Mouse (Mus musculus): ENCODE measurements around the gene Mapk8ip1. TPM values are rescaled to one million over a fixed set of nuclear protein-coding genes. Genes with fewer than 3 reads are reported as not detected.

The Mapk8ip1 gene
- total RNA-seq, 4 experiments from 2014 or later, result 328 to 363 (median 345) TPM

DNA sequence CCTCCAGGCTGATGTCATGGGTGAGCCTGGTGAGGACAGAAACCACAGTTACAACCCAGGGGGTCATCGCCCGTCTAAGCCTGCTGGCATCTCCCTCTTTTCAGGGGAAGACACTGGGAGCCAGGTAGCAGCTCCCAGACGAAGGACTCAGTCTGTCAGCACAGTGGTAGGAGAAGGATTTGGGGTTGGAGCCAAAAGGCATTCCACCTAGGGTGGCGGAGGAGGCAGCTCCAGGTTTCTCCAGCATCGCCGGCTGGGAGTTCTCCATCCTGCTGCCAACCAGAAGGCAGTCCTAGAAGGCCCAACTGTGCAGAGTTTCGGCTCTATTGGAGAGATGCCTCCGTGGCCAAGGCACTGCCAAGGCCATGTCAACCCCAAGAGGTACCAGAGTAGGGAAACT, 9.9 kb downstream of the Mapk8ip1 start:
- peak in 1 of 2 experiments; percentile 73 for DNase-seq (ENCODE audit: low spot score in 2 of 2)

DNA sequence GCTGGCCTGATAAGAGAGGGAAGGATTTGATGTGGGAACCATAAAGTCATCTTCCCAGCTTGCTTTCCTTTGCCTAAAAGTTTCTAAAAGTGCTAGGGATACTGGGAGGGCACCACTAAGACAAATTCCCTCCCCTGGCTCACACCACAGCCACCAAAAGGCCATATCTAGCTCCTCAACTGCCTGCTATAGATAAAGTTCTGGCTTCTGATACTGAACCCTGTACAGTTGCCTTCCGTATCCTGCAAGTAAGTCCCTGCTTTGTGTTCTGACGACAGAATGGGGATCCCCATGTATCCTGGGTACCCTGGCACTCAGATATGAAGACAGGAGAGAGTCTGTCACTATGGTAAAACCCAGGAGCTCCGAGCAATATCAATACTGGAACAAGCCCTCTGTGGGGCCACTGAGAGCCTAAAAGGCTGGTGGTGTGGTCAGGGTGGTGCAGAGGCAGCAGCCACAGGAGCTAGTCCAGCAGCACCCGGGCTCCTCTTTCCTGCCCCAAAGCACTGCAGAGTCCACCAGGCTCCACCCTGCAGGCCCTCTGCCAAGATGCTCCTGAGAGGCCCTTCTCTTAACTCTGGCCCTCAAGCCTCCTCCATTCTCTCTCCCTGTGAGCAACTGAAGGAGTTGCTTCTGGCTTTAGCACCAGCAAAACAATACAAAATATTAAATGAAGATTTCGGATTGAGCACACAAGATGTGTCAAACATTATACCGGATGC, 10.7 kb downstream of the Mapk8ip1 start:
- no peak for DNase-seq (ENCODE audit: low spot score in 2 of 2)

- DNase-seq (ENCODE audit: low spot score in 2 of 2), result no peak
Observed at GRCm38 (mm10) chr2:92389645-92390044, 11.4 kb downstream of the Mapk8ip1 start.

- DNase-seq (ENCODE audit: low spot score in 2 of 2), result peak; percentile 84 to 98
Observed at GRCm38 (mm10) chr2:92388891-92389641, 12.0 kb downstream of the Mapk8ip1 start.

DNA sequence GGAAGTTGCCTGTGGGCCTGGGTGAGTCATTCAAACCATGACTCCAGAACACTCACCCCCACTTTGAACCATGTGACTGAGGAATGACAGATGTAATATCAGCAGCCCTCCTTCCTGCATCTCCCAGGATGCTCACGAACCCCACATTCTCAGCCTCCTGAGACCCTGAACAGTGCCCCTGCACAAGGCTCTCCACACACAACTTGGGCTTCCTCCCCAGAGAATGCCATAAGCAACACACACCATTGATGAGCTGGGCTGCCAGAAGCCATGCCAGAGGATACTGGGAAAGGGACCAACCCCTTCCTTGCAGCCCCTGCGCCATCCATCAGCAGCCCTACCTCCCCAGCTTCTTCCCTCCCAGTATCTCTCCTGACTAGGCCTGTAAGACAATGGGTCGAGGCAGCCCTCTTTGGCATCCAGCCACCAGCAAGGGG, 13.0 kb downstream of the Mapk8ip1 start:
- DNase-seq (ENCODE audit: low spot score in 2 of 2), result no peak

DNA sequence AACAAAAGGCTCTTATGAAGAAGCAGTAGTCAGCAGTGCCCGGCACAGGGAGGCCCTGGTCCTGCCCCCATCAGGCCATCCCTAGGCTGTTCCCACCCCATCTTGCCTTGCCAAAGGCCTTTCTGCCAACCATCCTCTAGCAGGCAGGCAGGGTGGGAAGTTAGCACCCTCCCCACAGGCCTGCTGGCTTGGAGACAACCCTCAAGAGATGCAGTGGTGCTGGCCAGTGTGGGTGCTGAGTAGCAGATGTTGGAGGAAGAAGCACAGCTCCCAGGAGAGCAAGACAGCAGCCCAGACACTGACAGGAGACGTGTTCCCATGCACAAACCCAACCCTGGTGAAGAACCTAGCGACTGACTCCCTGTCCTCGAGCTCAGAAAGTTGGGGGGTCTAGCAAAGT, 13.4 kb downstream of the Mapk8ip1 start:
- peak in 1 of 2 experiments; percentile 87 for DNase-seq (ENCODE audit: low spot score in 2 of 2)

GRCm38 (mm10) chr2:92386821-92387570, 14.1 kb downstream of the Mapk8ip1 start:
- DNase-seq (ENCODE audit: low spot score in 2 of 2), result no peak

DNA sequence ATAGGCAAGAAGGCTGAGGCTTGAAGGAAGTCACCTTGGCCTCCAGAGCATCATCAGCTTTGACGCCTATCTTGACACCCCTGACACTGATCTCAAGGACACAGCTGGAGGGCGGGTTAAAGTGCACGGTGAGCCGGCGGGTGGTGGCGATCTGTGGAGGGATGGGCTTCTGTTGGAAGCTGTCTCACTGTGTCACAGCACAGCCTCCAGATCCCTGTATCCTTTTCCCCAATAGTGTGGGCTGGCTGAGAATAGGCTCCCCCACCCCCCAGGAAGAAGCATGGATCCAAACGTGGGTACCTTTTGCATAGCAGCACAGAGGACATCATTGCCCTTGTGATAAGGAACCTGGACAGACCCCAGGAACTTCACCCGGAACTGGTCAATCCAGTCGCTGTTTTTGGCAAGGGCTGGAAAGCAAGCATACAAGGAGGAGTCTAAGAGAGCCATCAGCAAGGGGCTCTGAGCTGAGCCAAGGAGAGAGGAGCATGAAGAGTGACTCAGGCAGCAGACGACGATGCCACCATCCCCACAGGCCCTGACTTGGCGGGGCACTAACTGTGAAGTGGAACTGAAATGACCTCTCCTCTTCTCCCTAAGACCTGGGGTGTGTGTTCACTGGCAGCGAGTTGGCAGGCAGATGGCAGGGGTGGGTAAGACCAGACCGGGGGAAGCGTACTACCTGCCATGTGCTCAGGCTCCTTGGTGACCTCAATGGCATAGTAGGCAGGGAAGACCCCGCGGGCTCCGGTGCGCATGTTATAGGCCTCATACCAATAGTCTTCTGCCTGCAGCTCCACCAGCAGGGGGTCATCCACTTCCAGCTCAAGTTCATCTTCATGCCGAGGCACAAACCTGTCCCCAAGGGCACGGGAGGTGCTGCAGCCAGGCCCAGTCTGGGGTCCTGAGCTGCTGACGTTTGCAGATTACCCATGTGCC, 15.7 kb downstream of the Mapk8ip1 start:
- no peak for DNase-seq (ENCODE audit: low spot score in 2 of 2)

- no peak for DNase-seq (ENCODE audit: low spot score in 2 of 2)
Observed at GRCm38 (mm10) chr2:92384101-92384500, 17.0 kb downstream of the Mapk8ip1 start.

GRCm38 (mm10) chr2:92382759-92383158, 18.3 kb downstream of the Mapk8ip1 start:
- DNase-seq (ENCODE audit: low spot score in 2 of 2), result no peak

GRCm38 (mm10) chr2:92381901-92382588, 19.0 kb downstream of the Mapk8ip1 start, which contains the start of gene 1700029I15Rik:
Gene 1700029I15Rik (plus strand): TSS chr2:92382538.
- DNase-seq (ENCODE audit: low spot score in 2 of 2), result no peak

GRCm38 (mm10) chr2:92381161-92381560, 19.9 kb downstream of the Mapk8ip1 start:
- DNase-seq (ENCODE audit: low spot score in 2 of 2), result no peak

- no peak for DNase-seq (ENCODE audit: low spot score in 2 of 2)
Observed at GRCm38 (mm10) chr2:92380495-92381050, 20.5 kb downstream of the Mapk8ip1 start.

- DNase-seq (ENCODE audit: low spot score in 2 of 2), result no peak
Observed at GRCm38 (mm10) chr2:92379783-92380494, 21.1 kb downstream of the Mapk8ip1 start.

DNA sequence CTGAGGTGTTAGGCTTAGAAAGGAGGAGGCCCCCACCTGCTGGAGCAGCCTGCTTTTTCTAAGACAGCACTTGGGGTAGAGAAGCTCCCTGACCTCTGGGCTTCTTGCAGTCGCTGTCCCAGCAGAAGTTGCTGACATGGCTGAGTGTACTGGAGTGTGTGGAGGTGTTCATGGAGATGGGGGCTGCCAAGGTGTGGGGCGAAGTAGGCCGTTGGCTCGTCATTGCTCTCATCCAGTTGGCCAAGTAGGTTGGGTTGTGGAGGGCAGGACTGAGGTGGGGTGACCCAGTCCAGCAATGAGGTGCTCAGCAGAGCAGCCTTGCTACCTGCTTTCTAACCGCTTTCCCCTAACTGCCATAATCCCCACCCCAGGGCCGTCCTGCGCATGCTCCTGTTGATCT, 23.7 kb downstream of the Mapk8ip1 start:
- no peak for DNase-seq (ENCODE audit: low spot score in 2 of 2)

GRCm38 (mm10) chr2:92376300-92376699, 24.8 kb downstream of the Mapk8ip1 start:
- no peak for DNase-seq (ENCODE audit: low spot score in 2 of 2)

- no peak for DNase-seq (ENCODE audit: low spot score in 2 of 2)
Observed at GRCm38 (mm10) chr2:92375788-92376187, 25.3 kb downstream of the Mapk8ip1 start.

DNA sequence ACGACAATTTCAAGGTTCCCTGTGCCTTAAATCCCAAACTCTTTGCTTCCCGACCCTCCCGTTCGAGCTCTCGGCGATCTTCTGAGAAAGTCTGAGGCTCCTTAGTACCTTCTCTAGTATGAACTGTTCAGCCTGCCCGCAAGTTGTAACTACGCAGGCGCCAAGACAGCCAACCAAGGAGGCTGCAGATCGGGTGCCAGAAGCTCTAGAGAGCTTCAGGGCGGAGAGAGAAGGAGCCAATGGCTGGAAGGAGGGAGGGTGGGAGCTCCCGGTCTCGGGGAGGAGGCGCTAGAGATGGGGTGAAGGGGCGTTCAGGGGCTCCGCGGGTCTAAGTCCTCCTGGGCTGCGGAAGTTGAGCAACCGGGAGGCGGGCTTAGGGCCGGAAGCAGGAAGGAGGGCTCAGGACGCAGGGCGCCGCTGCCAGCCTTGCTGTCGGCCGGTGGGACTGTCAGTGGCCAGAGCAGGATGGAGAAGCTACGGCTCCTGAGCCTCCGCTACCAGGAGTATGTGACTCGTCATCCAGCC, 25.9 kb downstream of the Mapk8ip1 start:
- DNase-seq (ENCODE audit: low spot score in 2 of 2), result peak; percentile 82 to 98

DNA sequence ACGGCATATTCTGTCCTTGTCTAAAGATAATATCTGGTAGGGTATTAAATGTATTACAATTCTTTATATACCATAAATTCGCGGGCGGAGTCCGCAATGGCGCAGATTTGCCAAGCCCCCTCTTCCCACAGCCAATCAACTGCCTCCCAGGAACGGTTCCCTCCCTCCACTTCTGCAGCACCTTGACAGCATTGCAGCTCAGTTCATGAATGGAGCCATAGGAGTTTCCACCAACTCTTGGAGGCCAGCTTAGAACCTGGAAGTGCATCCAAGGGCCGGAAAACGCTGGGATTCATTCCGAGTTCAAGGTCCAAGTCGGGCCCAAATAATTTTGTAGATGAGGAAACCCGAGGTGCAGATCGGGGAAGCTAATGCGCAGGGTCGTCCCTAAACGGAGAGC, 26.5 kb downstream of the Mapk8ip1 start, which contains the start of the genes Pex16 and Large2:
Pex16 (plus strand) TSS at position 163 of the 400 bp plus-strand sequence.
Large2 (minus strand) TSS at position 356 of the 400 bp plus-strand sequence.
- DNase-seq (ENCODE audit: low spot score in 2 of 2), result no peak

Measured in left cerebral cortex, adult 8-10 months (tissue).